Mouse (Mus musculus) forebrain, embryonic 15.5 days (tissue): Measurements from ENCODE around the gene Prkcsh. TPM values are rescaled to one million over a fixed set of nuclear protein-coding genes. Genes with fewer than 3 reads are reported as not detected.

ENCODE experiments used
- ATAC-seq: fragments of 200-750 bp; cut with Nextera tagmentation; replicated peaks from 2 replicates; pipeline ENCODE4 v1.8.0; 2017; ENCODE audit warnings: mild to moderate bottlenecking, moderate TSS enrichment, moderate library complexity
- H3K27ac ChIP-seq: fragments of 300-500 bp; sonication (generic); replicated peaks from 2 replicates; pipeline ENCODE4 v1.5.1; 2015; ENCODE audit warnings: mild to moderate bottlenecking, inconsistent platforms
- H3K27me3 ChIP-seq: fragments of 300-500 bp; sonication (generic); 2 replicates; pipeline ENCODE4 v1.6.1; 2015; ENCODE audit warnings: inconsistent platforms
- H3K36me3 ChIP-seq: fragments of 300-500 bp; sonication (generic); 2 replicates; pipeline ENCODE4 v1.6.1; 2015; ENCODE audit warnings: mild to moderate bottlenecking, inconsistent platforms
- H3K4me1 ChIP-seq: fragments of 300-500 bp; sonication (generic); 2 replicates; pipeline ENCODE4 v1.6.1; 2015; ENCODE audit warnings: inconsistent platforms
- H3K4me2 ChIP-seq: fragments of 300-500 bp; sonication (generic); replicated peaks from 2 replicates; pipeline ENCODE4 v1.6.1; 2015; ENCODE audit warnings: mild to moderate bottlenecking, inconsistent platforms
- H3K4me3 ChIP-seq: fragments of 300-500 bp; sonication (generic); 2 replicates; pipeline ENCODE4 v1.5.1; 2015; ENCODE audit warnings: mild to moderate bottlenecking, inconsistent platforms
- H3K9ac ChIP-seq: fragments of 300-500 bp; sonication (generic); replicated peaks from 2 replicates; pipeline ENCODE4 v1.6.1; 2015; ENCODE audit warnings: mild to moderate bottlenecking, inconsistent platforms
- H3K9me3 ChIP-seq: fragments of 300-500 bp; sonication (generic); 2 replicates; pipeline ENCODE4 v1.6.1; 2016; ENCODE audit warnings: inconsistent platforms
- WGBS: fragments of 180-500 bp; shearing (Covaris S2); methylation state at CpG from one replicate; pipeline ENCODE4 v1.1.7; 2015; ENCODE audit warnings: mixed read lengths; 5-methylcytosine and 5-hydroxymethylcytosine counted together
- polyA plus RNA-seq: library from polyadenylated mRNA; unstranded; fragments of >200 nt; fragmentation: Nextera tagmentation; extraction: Ambion mirVana; gene quantifications from 2 replicates; pipeline ENCODE4 v1.2.1, GENCODE M21; 2015

Gene Prkcsh
- polyA plus RNA-seq, 1 experiment from 2014 or later: 91.1 TPM

GRCm38 (mm10) chr9:21988421-21989101, 14.0 kb upstream of the Prkcsh start:
- Histone ChIP-seq H3K36me3 (no peaks in the 10 kb centered on the region), H3K4me3 (peak overlapping the region; percentile 30), H3K9ac (peak overlapping the region; percentile 22; the same call in 1 of the 2 replicates), H3K9me3 (no peaks in the 10 kb centered on the region), H3K27ac (no peak overlapping the region), H3K4me2 (peak overlapping the region; percentile 50), H3K4me1 (peaks cover 22% of the 10 kb centered on the region), H3K27me3 (peaks cover 54% of the 10 kb centered on the region)
- ATAC-seq: 0 out of 2 replicates have a peak, but pooled peaks have one; percentile 24
- WGBS: under 1% methylated on average over 32 of the region's 32 CpGs

- Histone ChIP-seq H3K9me3 (no peaks in the 10 kb centered on the region), H3K9ac (peak within 1 kb of the TSS; percentile 22; the same call in 1 of the 2 replicates), H3K27me3 (peaks cover 54% of the 10 kb centered on the region), H3K27ac (no peak within 1 kb of the TSS), H3K4me1 (peaks cover 22% of the 10 kb centered on the region), H3K4me3 (peak within 1 kb of the TSS; percentile 30), H3K36me3 (no peaks in the 10 kb centered on the region), H3K4me2 (peak within 1 kb of the TSS; percentile 50)
- peak; percentile 42; the same call in 1 of the 2 replicates for ATAC-seq
- WGBS: 1% methylated on average over 42 of the region's 42 CpGs
These were observed 13.1 kb upstream of the Prkcsh start, which contains the start of gene Rgl3 for GRCm38 (mm10) chr9:21989230-21990110. Gene Rgl3 (minus strand): TSS chr9:21989446.

- no peak overlapping the region for H3K4me2 ChIP-seq
- peaks cover 22% of the 10 kb centered on the region for H3K4me1 ChIP-seq
- no peaks in the 10 kb centered on the region for H3K9me3 ChIP-seq
- H3K27ac ChIP-seq: no peak overlapping the region
- no peak overlapping the region for H3K9ac ChIP-seq
- 74% methylated on average over 4 of the region's 4 CpGs for WGBS
- ATAC-seq: no peak
- H3K36me3 ChIP-seq: no peaks in the 10 kb centered on the region
- peaks cover 44% of the 10 kb centered on the region for H3K27me3 ChIP-seq
- no peak overlapping the region for H3K4me3 ChIP-seq
These were observed 10.4 kb upstream of the Prkcsh start for GRCm38 (mm10) chr9:21992227-21992626.

GRCm38 (mm10) chr9:21996178-21996867, 6.3 kb upstream of the Prkcsh start:
- Histone ChIP-seq H3K27me3 (peaks cover 3% of the 10 kb centered on the region; the same call in 1 of the 2 replicates), H3K9ac (no peak overlapping the region), H3K4me2 (no peak overlapping the region), H3K36me3 (no peaks in the 10 kb centered on the region), H3K27ac (no peak overlapping the region), H3K4me3 (no peak overlapping the region), H3K9me3 (no peaks in the 10 kb centered on the region), H3K4me1 (no peaks in the 10 kb centered on the region)
- no peak for ATAC-seq
- 88% methylated on average over 3 of the region's 3 CpGs for WGBS

GRCm38 (mm10) chr9:22000296-22000695, 2.3 kb upstream of the Prkcsh start:
- H3K9me3 ChIP-seq: no peaks in the 10 kb centered on the region
- no peak for ATAC-seq
- 93% methylated on average over 6 of the region's 6 CpGs for WGBS
- H3K27ac ChIP-seq: no peak overlapping the region
- H3K36me3 ChIP-seq: 0 out of 2 replicates have a peak, but pooled peaks cover 6% of the 10 kb centered on the region
- no peak overlapping the region for H3K4me3 ChIP-seq
- H3K4me2 ChIP-seq: no peak overlapping the region
- peaks cover 27% of the 10 kb centered on the region for H3K4me1 ChIP-seq
- no peaks in the 10 kb centered on the region for H3K27me3 ChIP-seq
- H3K9ac ChIP-seq: no peak overlapping the region

- H3K27me3 ChIP-seq: no peaks in the 10 kb centered on the region
- H3K9ac ChIP-seq: no peak overlapping the region
- H3K4me3 ChIP-seq: no peak overlapping the region
- H3K36me3 ChIP-seq: peaks cover 12% of the 10 kb centered on the region; the same call in 1 of the 2 replicates
- WGBS: 84% methylated on average over 4 of the region's 4 CpGs
- no peak for ATAC-seq
- H3K27ac ChIP-seq: no peak overlapping the region
- H3K9me3 ChIP-seq: no peaks in the 10 kb centered on the region
- H3K4me1 ChIP-seq: peaks cover 34% of the 10 kb centered on the region
- no peak overlapping the region for H3K4me2 ChIP-seq
These were observed 973 bp upstream of the Prkcsh start for GRCm38 (mm10) chr9:22001633-22002032.

GRCm38 (mm10) chr9:22003163-22003554, 553 bp downstream of the Prkcsh start:
- ATAC-seq: peak; percentile 14
- 0% methylated on average over 18 of the region's 18 CpGs for WGBS
- Histone ChIP-seq H3K36me3 (peaks cover 23% of the 10 kb centered on the region), H3K9me3 (no peaks in the 10 kb centered on the region), H3K4me3 (peak overlapping the region; percentile 47), H3K4me2 (peak overlapping the region; percentile 75), H3K4me1 (peaks cover 34% of the 10 kb centered on the region), H3K9ac (peak overlapping the region; percentile 61), H3K27ac (peak overlapping the region; percentile 66), H3K27me3 (no peaks in the 10 kb centered on the region)

- ATAC-seq: no peak
- peaks cover 37% of the 10 kb centered on the region for H3K36me3 ChIP-seq
- H3K9ac ChIP-seq: no peak overlapping the region
- peaks cover 34% of the 10 kb centered on the region for H3K4me1 ChIP-seq
- no peak overlapping the region for H3K4me2 ChIP-seq
- H3K27me3 ChIP-seq: no peaks in the 10 kb centered on the region
- no peak overlapping the region for H3K27ac ChIP-seq
- no peaks in the 10 kb centered on the region for H3K9me3 ChIP-seq
- 95% methylated on average over 12 of the region's 12 CpGs for WGBS
- H3K4me3 ChIP-seq: no peak overlapping the region
These were observed 1.9 kb downstream of the Prkcsh start for GRCm38 (mm10) chr9:22004546-22004945.

- no peak overlapping the region for H3K4me3 ChIP-seq
- peaks cover 84% of the 10 kb centered on the region for H3K36me3 ChIP-seq
- 86% methylated on average over 5 of the region's 5 CpGs for WGBS
- no peaks in the 10 kb centered on the region for H3K9me3 ChIP-seq
- H3K4me2 ChIP-seq: no peak overlapping the region
- ATAC-seq: 0 out of 2 replicates have a peak, but pooled peaks have one; percentile 17
- no peaks in the 10 kb centered on the region for H3K27me3 ChIP-seq
- no peak overlapping the region for H3K27ac ChIP-seq
- H3K4me1 ChIP-seq: 0 out of 2 replicates have a peak, but pooled peaks cover under 1% of the 10 kb centered on the region
- no peak overlapping the region for H3K9ac ChIP-seq
These were observed 8.4 kb downstream of the Prkcsh start for GRCm38 (mm10) chr9:22011055-22011454.

GRCm38 (mm10) chr9:22012731-22013130, 10.1 kb downstream of the Prkcsh start:
- Histone ChIP-seq H3K9me3 (no peaks in the 10 kb centered on the region), H3K36me3 (peaks cover 81% of the 10 kb centered on the region), H3K9ac (no peak overlapping the region), H3K27me3 (no peaks in the 10 kb centered on the region), H3K27ac (no peak overlapping the region), H3K4me3 (no peak overlapping the region), H3K4me1 (no peaks in the 10 kb centered on the region), H3K4me2 (no peak overlapping the region)
- no peak for ATAC-seq
- WGBS: 92% methylated on average over 13 of the region's 13 CpGs

- no peak overlapping the region for H3K4me3 ChIP-seq
- no peak overlapping the region for H3K27ac ChIP-seq
- peaks cover 68% of the 10 kb centered on the region for H3K36me3 ChIP-seq
These were observed 13.6 kb downstream of the Prkcsh start for GRCm38 (mm10) chr9:22016245-22016644.

More at GRCm38 (mm10) chr9:22016245-22016644, 13.6 kb downstream of the Prkcsh start:
- no peak overlapping the region for H3K4me2 ChIP-seq
- no peaks in the 10 kb centered on the region for H3K27me3 ChIP-seq
- H3K9ac ChIP-seq: no peak overlapping the region
- WGBS: 62% methylated on average over 10 of the region's 10 CpGs
- H3K9me3 ChIP-seq: no peaks in the 10 kb centered on the region
- no peak for ATAC-seq
- no peaks in the 10 kb centered on the region for H3K4me1 ChIP-seq
